Mouse (Mus musculus) megakaryocyte-erythroid progenitor cell, adult 5-6 weeks (primary cell): Measurements from ENCODE around the gene Vgll4. TPM values are rescaled to one million over a fixed set of nuclear protein-coding genes. Genes with fewer than 3 reads are reported as not detected.

Source experiments
- ATAC-seq: replicated peaks from 2 replicates; pipeline ENCODE4 v1.8.0; 2016; ENCODE audit warnings: mild to moderate bottlenecking, inconsistent platforms; ENCODE audit not compliant: severe bottlenecking, poor library complexity, low FRiP score, low TSS enrichment
- total RNA-seq, 2 experiments: library from RNA; stranded (forward) in 1 of 2; stranded (reverse) in 1 of 2; fragments of 200-1000, 215-1000 nt in 1 of 2; fragments of >200 nt in 1 of 2; fragmentation: Nextera tagmentation in 1 of 2; gene quantifications; 2 replicates each; pipeline ENCODE4 v1.2.3; 2014 to 2017

Gene Vgll4
- total RNA-seq (2014; fragmentation: Nextera tagmentation) (19.1 and 28.6 TPM in 2 replicates), total RNA-seq (2017) (22.2 and 25.9 TPM in 2 replicates)

DNA sequence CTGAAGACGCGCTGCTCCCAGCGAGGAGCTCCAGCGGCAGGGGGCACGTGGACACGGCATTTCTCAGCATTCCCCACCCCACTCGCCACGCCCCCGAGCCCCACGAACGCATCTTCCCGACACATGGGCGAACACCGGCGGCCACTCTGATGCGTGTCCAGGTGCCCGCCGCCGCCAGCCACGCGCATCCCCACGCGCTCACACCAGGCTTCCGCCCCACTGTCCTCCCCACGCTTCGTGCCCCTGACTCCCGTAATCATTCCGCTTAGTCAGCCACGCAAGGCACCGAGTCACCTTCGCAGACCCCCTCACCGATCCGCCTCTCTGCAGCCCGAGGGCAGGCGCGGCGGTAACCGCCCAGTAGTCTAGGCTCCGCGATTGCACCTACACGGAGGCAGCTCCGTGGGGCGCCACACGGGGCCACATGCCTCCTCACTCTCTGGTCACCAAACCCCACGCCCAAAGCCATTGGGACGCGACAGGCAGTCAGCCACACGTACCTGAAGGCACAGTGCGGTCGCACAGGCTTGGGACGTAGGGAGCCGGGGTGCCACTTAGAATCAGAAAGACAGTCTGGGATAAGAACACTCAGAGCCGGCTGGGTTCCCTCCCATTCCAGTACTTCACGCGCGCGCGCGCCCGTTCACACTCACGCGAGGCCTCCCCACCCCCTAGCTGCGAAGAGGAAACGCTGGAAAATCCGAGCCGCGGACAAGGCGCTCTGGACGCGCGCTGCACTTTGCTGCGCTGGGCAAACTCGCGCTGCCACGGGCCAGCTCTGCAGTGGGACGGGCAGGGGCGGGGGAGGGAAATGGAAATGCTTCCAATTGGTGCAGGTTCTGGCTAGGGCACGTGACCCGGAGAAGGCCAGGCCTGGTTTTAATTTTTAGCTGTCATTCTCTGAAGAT is at the start of gene Vgll4:
Gene Vgll4 (minus strand): TSS at position 782 of the 908 bp plus-strand sequence.
- peak; percentile 58 for ATAC-seq

DNA sequence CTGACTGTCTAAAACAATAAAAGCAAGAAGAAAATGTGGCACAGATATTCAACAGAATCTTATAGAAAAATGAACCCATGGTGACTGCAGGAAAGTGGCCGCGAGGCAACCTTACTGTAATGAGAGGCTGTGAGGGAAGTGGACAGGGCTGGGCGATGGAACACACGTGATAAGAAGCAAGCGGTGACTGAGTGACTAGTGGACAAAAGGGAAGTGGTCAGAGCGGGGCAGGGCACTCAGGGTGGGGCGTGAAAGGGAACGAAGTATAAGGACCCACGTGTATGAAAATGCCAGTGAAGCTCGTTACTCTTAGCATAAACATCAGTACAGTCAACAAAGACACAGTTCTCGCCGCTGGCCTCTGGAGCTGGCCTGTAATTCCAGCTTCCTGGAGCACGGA is 45.7 kb upstream of the Vgll4 start:
- ATAC-seq = no peak

DNA sequence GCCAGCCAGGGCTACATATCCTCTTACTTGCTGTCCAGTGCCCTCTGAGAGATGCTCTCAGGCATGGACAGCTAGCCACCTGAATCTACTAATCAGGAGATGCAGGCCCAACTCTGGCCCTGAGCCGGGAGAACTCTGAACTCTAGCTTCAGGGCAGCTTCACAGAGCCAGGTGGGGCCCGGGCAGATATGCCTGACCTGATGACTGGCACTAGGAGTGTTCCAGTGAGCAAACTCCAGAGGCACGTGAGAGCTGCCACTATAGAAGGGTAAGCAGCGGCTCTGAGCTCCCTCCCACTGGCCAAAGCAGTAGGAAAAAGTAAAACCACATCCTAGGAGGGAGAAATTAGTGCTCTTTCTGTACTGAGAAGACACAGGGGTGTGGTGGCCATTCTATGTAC is 43.8 kb upstream of the Vgll4 start:
- no peak for ATAC-seq

- ATAC-seq = no peak
Measured at GRCm38 (mm10) chr6:115011792-115012191, 42.0 kb upstream of the Vgll4 start.

DNA sequence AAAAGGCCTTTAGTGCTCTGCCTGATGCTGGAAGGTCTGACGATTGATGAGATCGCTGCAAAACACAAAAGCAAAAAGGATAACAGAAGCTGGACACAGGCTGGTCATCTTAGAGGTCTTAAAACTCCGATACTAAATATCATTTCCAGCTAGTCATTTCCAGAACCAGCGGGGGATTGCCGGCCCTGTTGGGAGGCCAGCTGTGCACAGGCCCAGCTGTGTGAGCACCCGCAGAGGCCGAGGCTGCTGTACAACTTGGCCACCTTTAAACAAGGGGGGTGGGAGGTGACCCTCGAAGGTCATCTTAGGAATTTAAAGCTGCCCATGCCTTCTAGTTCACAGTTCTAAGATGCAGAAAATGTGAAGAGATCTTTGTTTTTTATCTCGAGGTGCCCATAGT is 41.0 kb upstream of the Vgll4 start:
- no peak for ATAC-seq

DNA sequence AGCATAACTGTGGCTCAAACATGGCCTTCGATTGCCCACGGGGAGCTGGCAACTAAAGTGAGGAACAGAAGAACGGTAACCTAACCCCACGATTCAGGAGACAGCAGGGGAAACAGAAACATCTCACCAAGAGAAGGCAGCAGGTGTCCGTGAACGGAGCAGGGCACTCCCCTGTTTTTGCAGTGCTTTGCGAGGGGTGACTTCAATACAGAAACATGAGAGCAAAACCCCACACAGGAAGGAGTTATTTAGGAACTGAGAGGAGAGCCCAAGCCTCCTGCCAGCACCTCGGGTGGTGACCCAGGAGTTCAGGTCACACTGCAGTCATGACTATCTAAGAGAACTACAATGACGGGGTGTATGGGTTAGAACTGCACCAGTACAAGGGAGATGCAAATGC is 40.5 kb upstream of the Vgll4 start:
- ATAC-seq = no peak

DNA sequence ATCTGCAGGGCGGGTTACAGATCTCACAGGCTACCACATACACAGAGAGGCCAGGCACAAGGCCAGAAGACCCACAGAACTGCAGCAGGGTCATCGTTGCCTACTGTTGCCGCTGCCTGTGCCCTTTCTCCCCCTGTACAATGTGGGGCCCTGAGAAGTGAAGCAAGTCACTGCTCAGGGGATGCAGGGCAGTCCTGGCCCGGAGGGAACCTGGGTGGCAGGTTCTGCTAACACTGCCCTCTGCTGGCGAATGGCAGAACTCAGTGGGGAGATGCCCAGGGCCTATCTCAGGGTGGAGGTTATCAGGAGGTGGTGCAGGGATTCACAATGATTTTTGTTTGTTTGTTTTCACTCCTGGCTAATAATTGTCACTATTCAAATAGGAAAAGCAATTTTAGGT is 37.9 kb upstream of the Vgll4 start:
- ATAC-seq = peak; percentile 90

DNA sequence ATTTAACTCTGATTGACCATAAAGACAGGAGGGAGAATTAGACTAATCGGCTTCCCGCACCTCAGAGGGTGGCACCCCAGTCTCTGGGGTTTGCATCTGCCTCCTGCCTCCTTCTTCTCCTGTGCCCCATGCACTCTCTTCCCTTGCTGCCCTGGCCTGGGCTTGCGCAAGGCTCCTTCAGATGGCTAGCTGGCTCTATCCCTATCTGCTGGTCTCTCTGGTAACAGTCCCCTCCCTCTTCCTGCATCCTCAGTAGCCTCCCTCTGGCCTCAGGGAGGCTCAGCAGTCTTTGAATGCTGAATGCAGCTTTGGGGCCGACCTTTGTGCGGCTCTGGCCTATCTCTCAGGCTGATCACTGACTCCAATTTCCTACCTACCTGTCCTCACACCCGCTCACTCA is 37.2 kb upstream of the Vgll4 start:
- ATAC-seq = 0 out of 2 replicates have a peak, but pooled peaks have one; percentile 16

DNA sequence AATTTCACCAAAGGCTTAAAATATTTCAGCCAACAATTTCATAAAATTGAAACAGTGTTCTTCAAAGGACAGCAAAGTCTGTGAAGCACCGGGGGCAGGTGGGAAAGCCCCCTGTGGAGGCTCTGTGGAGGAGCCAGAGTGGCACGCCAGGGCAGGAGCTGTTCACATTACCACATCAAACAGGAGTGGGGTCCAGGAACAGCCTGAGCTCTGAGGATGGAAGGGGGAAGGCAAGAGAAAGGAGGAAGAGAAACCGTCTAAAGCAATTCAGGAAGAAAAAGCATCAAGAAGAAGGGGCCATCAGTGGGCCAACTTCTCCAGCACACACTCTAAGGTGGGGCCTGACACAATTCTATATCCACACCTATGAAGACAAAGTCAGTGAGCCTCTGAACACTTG is 36.3 kb upstream of the Vgll4 start:
- no peak for ATAC-seq

GRCm38 (mm10) chr6:115005351-115005890 is 35.6 kb upstream of the Vgll4 start:
- no peak for ATAC-seq

DNA sequence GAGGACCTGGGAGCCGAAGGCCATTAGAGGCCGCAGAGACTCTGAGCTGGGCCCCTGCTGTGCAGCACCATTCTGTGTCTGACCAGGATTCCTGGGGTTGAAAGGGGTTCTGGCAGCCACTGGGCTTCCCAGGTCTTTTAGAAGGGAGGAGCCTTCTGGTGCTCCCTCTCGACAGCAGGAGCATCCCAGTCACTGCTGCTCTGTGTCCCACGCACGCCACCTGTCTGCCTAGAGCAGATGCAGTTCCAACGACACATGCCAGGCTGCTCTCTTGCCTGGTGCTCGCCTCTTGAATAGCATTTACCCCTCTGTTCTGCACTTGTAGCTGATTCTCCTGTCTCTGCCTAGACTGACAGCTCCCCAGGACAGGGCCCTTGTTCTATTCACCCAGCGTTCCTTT is 34.8 kb upstream of the Vgll4 start:
- no peak for ATAC-seq

GRCm38 (mm10) chr6:114998374-114999031 is 28.7 kb upstream of the Vgll4 start:
- ATAC-seq = no peak

DNA sequence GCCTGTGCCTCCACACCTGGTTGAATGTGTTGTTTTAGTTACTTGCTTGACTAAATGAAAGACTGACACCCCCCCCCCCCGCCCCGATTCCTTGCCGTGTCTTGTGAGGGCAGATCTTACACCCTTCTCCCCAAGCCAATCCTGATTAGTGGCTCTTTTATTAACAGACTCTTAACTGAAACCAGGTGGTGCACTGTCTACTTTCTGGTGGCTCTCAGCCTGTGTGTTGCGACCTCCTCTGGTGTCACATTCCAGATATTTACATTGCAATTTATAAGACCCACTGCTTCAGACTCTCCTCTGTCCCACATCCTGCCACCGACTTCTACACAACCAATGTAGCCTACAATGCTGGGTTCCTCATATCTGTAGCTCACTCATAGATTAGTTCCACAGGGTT is 27.7 kb upstream of the Vgll4 start:
- no peak for ATAC-seq

GRCm38 (mm10) chr6:114996910-114997309 is 27.1 kb upstream of the Vgll4 start:
- no peak for ATAC-seq

GRCm38 (mm10) chr6:114994079-114994478 is 24.3 kb upstream of the Vgll4 start:
- ATAC-seq = no peak

DNA sequence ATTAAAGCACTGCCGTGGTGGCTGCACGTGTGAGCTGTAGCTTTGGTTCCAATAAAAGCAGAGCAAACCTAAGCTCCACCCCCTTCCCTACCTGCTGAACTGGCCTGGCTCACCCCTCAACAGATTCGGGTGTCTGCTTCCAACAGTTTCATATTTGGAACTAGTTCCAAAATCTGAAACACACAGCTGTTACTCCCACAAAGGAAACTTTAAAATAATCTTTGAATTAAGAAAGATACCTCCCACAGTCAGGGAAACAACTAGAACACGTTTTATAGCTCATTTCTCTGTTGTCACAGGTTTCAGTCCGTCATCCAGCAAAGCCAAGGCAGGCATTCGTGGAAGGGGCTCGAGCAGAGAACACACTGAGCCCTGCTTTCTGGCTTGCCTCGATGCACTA is 23.9 kb upstream of the Vgll4 start:
- ATAC-seq = no peak

DNA sequence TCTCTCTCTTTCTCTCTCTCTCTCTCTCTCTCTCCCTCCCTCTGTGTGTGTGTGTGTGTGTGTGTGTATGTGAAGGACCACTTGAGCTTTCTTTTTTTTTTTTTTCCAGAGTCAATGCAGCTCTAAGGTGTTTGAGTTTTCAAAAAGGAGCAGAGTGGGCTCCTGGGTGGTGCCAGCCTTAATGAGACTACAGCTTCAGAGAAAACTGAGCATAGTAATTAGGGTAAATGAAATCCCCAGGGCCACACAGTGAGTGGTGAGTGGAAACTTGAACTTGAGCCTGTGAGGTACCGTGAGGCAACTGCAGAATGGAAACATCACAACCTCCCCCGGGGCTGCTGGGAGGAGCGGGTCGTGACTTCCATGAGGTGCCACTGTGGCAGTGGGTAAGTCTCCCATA is 22.1 kb upstream of the Vgll4 start:
- ATAC-seq = no peak

DNA sequence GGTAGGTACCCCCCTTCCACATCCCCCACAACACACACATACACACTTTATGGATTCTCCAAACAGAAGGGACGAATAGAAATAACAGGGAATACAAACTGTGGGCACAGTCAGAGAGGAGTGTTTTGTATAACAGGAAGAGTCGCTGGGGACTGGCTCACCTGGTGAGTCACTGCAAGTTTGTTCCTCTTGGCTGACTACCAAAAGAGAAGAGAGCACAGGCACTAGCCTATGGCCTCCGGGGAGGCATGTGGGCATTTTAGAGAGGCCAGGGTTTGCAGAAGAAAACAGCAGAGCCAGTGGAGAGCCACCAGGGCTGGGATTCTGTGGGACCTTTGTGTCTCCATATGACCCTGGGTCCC is 18.8 kb upstream of the Vgll4 start:
- no peak for ATAC-seq

GRCm38 (mm10) chr6:114987966-114988618 is 18.3 kb upstream of the Vgll4 start:
- ATAC-seq = no peak

GRCm38 (mm10) chr6:114982671-114983070 is 12.9 kb upstream of the Vgll4 start:
- no peak for ATAC-seq
